Mouse (Mus musculus): ENCODE data around the gene Scn3b. TPM values are rescaled to one million over a fixed set of nuclear protein-coding genes. Genes with fewer than 3 reads are reported as not detected.

Gene Scn3b
- polyA plus RNA-seq, 1 experiment = not detected

GRCm38 (mm10) chr9:40292475-40292874 is 23.5 kb downstream of the Scn3b start:
- TF ChIP-seq TAL1 (IDR thresholded peaks at IDR 0.05; ENCODE audit: low read length) = no peak
- no peak for TF ChIP-seq GATA1 (IDR thresholded peaks at IDR 0.05; ENCODE audit: low read length)
- no peak overlapping the region for H3K4me3 ChIP-seq (replicated peaks)
- H3K36me3 ChIP-seq (ENCODE audit: control insufficient read depth) = no peaks in the 10 kb centered on the region
- no peaks in the 10 kb centered on the region for H3K4me1 ChIP-seq (ENCODE audit: control insufficient read depth)
- no peaks in the 10 kb centered on the region for H3K9me3 ChIP-seq (ENCODE audit: control insufficient read depth, low read length)
- no peaks in the 10 kb centered on the region for H3K27me3 ChIP-seq (ENCODE audit: control insufficient read depth)

GRCm38 (mm10) chr9:40293286-40293685 is 24.3 kb downstream of the Scn3b start:
- Histone ChIP-seq H3K4me3 (replicated peaks) (no peak overlapping the region), H3K27me3 (ENCODE audit: control insufficient read depth) (no peaks in the 10 kb centered on the region), H3K9me3 (ENCODE audit: control insufficient read depth, low read length) (no peaks in the 10 kb centered on the region), H3K4me1 (ENCODE audit: control insufficient read depth) (no peaks in the 10 kb centered on the region), H3K36me3 (ENCODE audit: control insufficient read depth) (no peaks in the 10 kb centered on the region)
- no peak for TF ChIP-seq GATA1 (IDR thresholded peaks at IDR 0.05; ENCODE audit: low read length)
- TF ChIP-seq TAL1 (IDR thresholded peaks at IDR 0.05; ENCODE audit: low read length) = no peak

DNA sequence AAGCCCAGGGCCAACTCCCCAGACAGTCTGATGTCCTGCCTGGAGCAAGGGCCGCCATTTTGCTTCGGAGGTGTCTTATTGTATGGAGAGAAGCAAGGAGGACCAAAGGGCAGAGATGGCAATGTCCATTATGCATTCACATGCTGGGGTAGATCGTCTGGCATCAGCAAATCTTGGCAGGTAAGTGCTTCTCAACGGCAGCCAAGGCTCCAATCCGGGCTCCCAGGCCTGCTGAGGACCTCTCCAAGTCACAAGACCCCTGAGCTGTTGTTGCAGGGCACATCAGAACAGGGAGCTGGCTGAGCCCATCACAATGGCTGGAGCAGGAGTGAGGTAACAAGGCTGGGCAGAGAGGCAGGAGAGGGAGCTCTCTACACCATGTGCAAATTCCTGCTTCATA is 24.7 kb downstream of the Scn3b start:
- TF ChIP-seq GATA1 (IDR thresholded peaks at IDR 0.05; ENCODE audit: low read length) (no peak), TAL1 (IDR thresholded peaks at IDR 0.05; ENCODE audit: low read length) (no peak)
- H3K4me3 ChIP-seq (replicated peaks) = no peak overlapping the region

DNA sequence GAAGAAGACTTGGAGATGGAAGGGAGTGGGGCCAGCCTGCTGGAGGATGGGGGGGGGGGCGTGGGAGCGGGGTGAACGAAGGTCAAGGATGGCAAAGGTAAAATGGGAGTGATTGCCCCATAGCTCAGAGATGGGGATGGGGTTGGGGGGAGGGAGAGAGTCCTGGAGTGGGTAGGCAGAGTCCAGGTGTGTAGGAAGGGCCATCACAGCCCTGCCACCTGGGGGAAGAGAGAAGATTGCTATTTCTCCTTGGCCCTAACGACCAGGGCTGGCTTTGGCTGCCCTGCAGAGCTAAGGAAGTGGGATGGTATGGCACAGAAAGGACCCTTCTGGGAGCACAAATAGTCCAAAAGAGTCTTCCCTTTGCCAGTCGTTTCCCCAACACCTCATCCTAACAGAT is 25.2 kb downstream of the Scn3b start:
- Histone ChIP-seq H3K4me3 (replicated peaks) (no peak overlapping the region), H3K36me3 (ENCODE audit: control insufficient read depth) (no peaks in the 10 kb centered on the region), H3K4me1 (ENCODE audit: control insufficient read depth) (no peaks in the 10 kb centered on the region), H3K27me3 (ENCODE audit: control insufficient read depth) (no peaks in the 10 kb centered on the region), H3K9me3 (ENCODE audit: control insufficient read depth, low read length) (no peaks in the 10 kb centered on the region)
- TF ChIP-seq TAL1 (IDR thresholded peaks at IDR 0.05; ENCODE audit: low read length) (no peak), GATA1 (IDR thresholded peaks at IDR 0.05; ENCODE audit: low read length) (no peak)

More for the DNA sequence above, 24.7 kb downstream of the Scn3b start:
- Histone ChIP-seq H3K9me3 (ENCODE audit: control insufficient read depth, low read length) (no peaks in the 10 kb centered on the region), H3K4me1 (ENCODE audit: control insufficient read depth) (no peaks in the 10 kb centered on the region), H3K27me3 (ENCODE audit: control insufficient read depth) (no peaks in the 10 kb centered on the region), H3K36me3 (ENCODE audit: control insufficient read depth) (no peaks in the 10 kb centered on the region)

GRCm38 (mm10) chr9:40294866-40295265 is 25.8 kb downstream of the Scn3b start:
- TF ChIP-seq GATA1 (IDR thresholded peaks at IDR 0.05; ENCODE audit: low read length) = no peak
- no peak for TF ChIP-seq TAL1 (IDR thresholded peaks at IDR 0.05; ENCODE audit: low read length)
- Histone ChIP-seq H3K36me3 (ENCODE audit: control insufficient read depth) (no peaks in the 10 kb centered on the region), H3K27me3 (ENCODE audit: control insufficient read depth) (no peaks in the 10 kb centered on the region), H3K4me3 (replicated peaks) (no peak overlapping the region), H3K9me3 (ENCODE audit: control insufficient read depth, low read length) (no peaks in the 10 kb centered on the region), H3K4me1 (ENCODE audit: control insufficient read depth) (no peaks in the 10 kb centered on the region)

DNA sequence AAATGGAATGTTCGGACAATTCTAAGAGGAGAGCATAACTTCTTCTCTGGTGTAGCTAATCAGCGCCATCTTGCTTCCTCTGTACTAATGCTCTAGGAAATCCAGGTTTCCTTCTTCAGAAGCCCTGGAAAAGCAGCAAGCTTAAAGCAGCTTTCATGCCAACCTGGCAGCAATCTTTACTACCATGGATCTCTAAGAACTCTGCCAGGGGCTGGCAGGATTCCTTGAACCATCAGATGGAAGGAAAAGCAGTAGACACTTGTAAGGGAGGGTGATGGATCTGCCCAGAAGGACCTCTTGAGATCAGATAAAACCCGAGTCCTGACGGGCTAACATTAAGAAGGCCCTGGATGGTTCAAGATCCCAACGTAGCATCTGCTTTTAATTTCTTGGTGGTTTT is 27.2 kb downstream of the Scn3b start:
- Histone ChIP-seq H3K36me3 (ENCODE audit: control insufficient read depth) (no peaks in the 10 kb centered on the region), H3K9me3 (ENCODE audit: control insufficient read depth, low read length) (no peaks in the 10 kb centered on the region), H3K4me3 (replicated peaks) (no peak overlapping the region), H3K4me1 (ENCODE audit: control insufficient read depth) (no peaks in the 10 kb centered on the region), H3K27me3 (ENCODE audit: control insufficient read depth) (no peaks in the 10 kb centered on the region)
- TF ChIP-seq TAL1 (IDR thresholded peaks at IDR 0.05; ENCODE audit: low read length) (no peak), GATA1 (IDR thresholded peaks at IDR 0.05; ENCODE audit: low read length) (no peak)

- H3K4me3 ChIP-seq (replicated peaks) = no peak overlapping the region
- TF ChIP-seq GATA1 (IDR thresholded peaks at IDR 0.05; ENCODE audit: low read length) (no peak), TAL1 (IDR thresholded peaks at IDR 0.05; ENCODE audit: low read length) (no peak)
- H3K27me3 ChIP-seq (ENCODE audit: control insufficient read depth) = no peaks in the 10 kb centered on the region
- no peaks in the 10 kb centered on the region for H3K9me3 ChIP-seq (ENCODE audit: control insufficient read depth, low read length)
- no peaks in the 10 kb centered on the region for H3K36me3 ChIP-seq (ENCODE audit: control insufficient read depth)
- no peaks in the 10 kb centered on the region for H3K4me1 ChIP-seq (ENCODE audit: control insufficient read depth)
These were observed 29.0 kb downstream of the Scn3b start for GRCm38 (mm10) chr9:40297969-40298368.

- Histone ChIP-seq H3K27me3 (ENCODE audit: control insufficient read depth) (no peaks in the 10 kb centered on the region), H3K36me3 (ENCODE audit: control insufficient read depth) (no peaks in the 10 kb centered on the region), H3K4me1 (ENCODE audit: control insufficient read depth) (no peaks in the 10 kb centered on the region), H3K4me3 (replicated peaks) (no peak overlapping the region), H3K9me3 (ENCODE audit: control insufficient read depth, low read length) (no peaks in the 10 kb centered on the region)
- TF ChIP-seq TAL1 (IDR thresholded peaks at IDR 0.05; ENCODE audit: low read length) = no peak
- TF ChIP-seq GATA1 (IDR thresholded peaks at IDR 0.05; ENCODE audit: low read length) = no peak
These were observed 30.3 kb downstream of the Scn3b start for GRCm38 (mm10) chr9:40299323-40299722.

DNA sequence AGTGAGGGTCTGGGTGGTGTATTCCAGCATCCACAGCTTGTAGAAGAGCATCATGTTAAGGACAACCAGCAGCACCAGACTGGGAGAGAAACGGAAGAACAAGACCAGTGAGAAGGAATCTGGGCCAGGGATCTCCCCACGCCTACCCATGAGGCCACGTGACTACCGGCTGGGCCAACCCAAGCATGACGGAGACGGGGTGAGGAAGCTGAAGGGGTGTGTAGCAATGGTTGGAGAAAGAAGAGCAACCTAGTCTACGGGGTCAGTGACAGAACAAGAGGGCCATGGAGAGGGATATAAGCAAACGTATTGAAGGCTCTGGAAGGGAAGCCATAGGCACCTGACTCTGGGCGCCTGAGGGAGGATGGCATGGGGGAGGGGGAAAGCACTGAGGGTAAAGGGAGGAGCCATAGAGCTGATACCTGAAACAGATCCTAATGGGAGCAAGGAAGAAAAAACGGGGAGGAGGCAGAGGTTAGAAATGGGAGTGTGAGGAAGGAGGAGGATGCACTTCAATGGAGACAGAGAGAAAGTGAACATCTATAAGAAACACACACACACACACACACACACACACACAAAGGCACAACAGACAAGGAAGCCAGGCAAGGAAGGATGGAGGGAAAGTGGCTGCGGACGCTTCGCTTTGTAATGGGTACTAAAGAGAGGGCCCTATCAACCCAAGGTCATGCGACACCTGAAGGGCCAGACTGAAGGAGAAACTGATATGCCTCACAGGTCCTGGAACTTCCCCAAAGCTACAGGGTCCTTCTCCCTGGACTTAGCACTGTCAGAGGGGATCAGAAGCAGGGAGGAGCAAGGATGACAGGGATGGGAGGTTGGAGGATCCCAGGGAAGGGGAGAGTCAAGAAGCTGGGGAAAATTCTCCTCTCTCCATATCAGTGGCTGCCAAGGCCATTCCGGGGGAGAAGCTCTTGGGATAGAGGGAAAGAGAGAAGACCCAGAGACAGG is 31.3 kb downstream of the Scn3b start:
- no peaks in the 10 kb centered on the region for H3K27me3 ChIP-seq (ENCODE audit: control insufficient read depth)

More for the DNA sequence above, 31.3 kb downstream of the Scn3b start:
- Histone ChIP-seq H3K4me1 (ENCODE audit: control insufficient read depth) (no peaks in the 10 kb centered on the region), H3K9me3 (ENCODE audit: control insufficient read depth, low read length) (no peaks in the 10 kb centered on the region), H3K4me3 (replicated peaks) (no peak overlapping the region), H3K36me3 (ENCODE audit: control insufficient read depth) (no peaks in the 10 kb centered on the region)
- TF ChIP-seq TAL1 (IDR thresholded peaks at IDR 0.05; ENCODE audit: low read length) (no peak), GATA1 (IDR thresholded peaks at IDR 0.05; ENCODE audit: low read length) (no peak)
